Mouse (Mus musculus) midbrain, embryonic 14.5 days (tissue): ENCODE measurements at regions not wholly inside any gene's neighbourhood (a gene's known extent, or its start where the extent isn't known, plus 50 kb on each side); places are given as distances from the start of the nearest gene placed in this dataset.

Experiments
- ATAC-seq: fragments of 200-750 bp; cut with Nextera tagmentation; 2 replicates; pipeline ENCODE4 v1.8.0; 2017; ENCODE audit warnings: moderate number of reproducible peaks, moderate library complexity; ENCODE audit not compliant: low FRiP score, low TSS enrichment
- DNase-seq: peaks from one replicate; pipeline ENCODE4 v3.0.0-alpha.2; 2015
- H3K27ac ChIP-seq: fragments of 300-500 bp; sonication (generic); replicated peaks from 2 replicates; pipeline ENCODE4 v1.5.1; 2014; ENCODE audit warnings: mild to moderate bottlenecking, low read depth, low read length, moderate library complexity
- H3K27me3 ChIP-seq: fragments of 300-500 bp; sonication (generic); 2 replicates; pipeline ENCODE4 v1.6.1; 2014; ENCODE audit warnings: low read length, control low read depth, mixed read lengths; ENCODE audit not compliant: control insufficient read depth, insufficient read depth
- H3K36me3 ChIP-seq: fragments of 300-500 bp; sonication (generic); 2 replicates; pipeline ENCODE4 v1.6.1; 2014; ENCODE audit warnings: low read length, control low read depth; ENCODE audit not compliant: control insufficient read depth, insufficient read depth
- H3K4me1 ChIP-seq: fragments of 300-500 bp; sonication (generic); 2 replicates; pipeline ENCODE4 v1.6.1; 2014; ENCODE audit warnings: mild to moderate bottlenecking, antibody characterized with exemption, low read length, control low read depth; ENCODE audit not compliant: control insufficient read depth, insufficient read depth
- H3K4me2 ChIP-seq: fragments of 300-500 bp; sonication (generic); 2 replicates; pipeline ENCODE4 v1.6.1; 2014; ENCODE audit warnings: mild to moderate bottlenecking, low read length, moderate library complexity
- H3K4me3 ChIP-seq: fragments of 300-500 bp; sonication (generic); replicated peaks from 2 replicates; pipeline ENCODE4 v1.5.1; 2014; ENCODE audit warnings: low read depth, low read length
- H3K9ac ChIP-seq: fragments of 300-500 bp; sonication (generic); replicated peaks from 2 replicates; pipeline ENCODE4 v1.6.1; 2014; ENCODE audit warnings: mild to moderate bottlenecking, low read length, moderate library complexity
- H3K9me3 ChIP-seq: fragments of 300-500 bp; sonication (generic); 2 replicates; pipeline ENCODE4 v1.6.1; 2016; ENCODE audit warnings: low read length, control low read depth, mixed read lengths; ENCODE audit not compliant: control insufficient read depth
- WGBS: fragments of 180-500 bp; shearing (Covaris S2); extraction: QIAGEN DNeasy Blood & Tissue Kit; methylation state at CpG from one replicate; pipeline ENCODE4 v1.1.7; 2014; 5-methylcytosine and 5-hydroxymethylcytosine counted together

GRCm38 (mm10) chr12:38928786-38929351, 149.7 kb downstream of the Etv1 start:
- Histone ChIP-seq H3K36me3 (no peaks in the 10 kb centered on the region), H3K27me3 (no peaks in the 10 kb centered on the region), H3K4me1 (no peaks in the 10 kb centered on the region), H3K9me3 (no peaks in the 10 kb centered on the region), H3K9ac (no peak overlapping the region), H3K4me2 (no peak overlapping the region), H3K4me3 (no peak overlapping the region), H3K27ac (no peak overlapping the region)
- ATAC-seq (peak; percentile 37; the same call in 1 of the 2 replicates), DNase-seq (peak; percentile 30)
- WGBS = 67% methylated on average over 11 of the region's 11 CpGs

DNA sequence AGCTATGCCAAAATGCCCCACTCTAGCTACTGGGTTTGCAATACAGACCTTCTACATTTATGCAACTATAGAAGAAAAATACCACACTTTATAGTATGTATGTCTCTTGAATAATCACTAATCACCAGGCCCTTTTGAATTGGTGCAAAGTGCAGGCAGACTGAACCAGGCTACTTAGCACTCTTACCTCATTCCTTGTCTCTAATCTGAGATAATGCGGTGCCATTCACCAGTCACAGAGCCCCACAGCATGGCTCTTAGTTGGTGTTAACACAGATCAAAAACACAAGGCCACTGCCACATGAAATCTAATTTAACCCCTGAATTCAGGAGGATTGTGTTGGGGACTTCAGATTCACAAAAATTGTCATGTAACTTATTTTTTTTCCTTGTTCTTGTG, 150.5 kb downstream of the Etv1 start:
- Histone ChIP-seq H3K4me2 (no peak overlapping the region), H3K27ac (no peak overlapping the region), H3K4me3 (no peak overlapping the region), H3K4me1 (no peaks in the 10 kb centered on the region), H3K9ac (no peak overlapping the region), H3K9me3 (no peaks in the 10 kb centered on the region), H3K36me3 (no peaks in the 10 kb centered on the region), H3K27me3 (no peaks in the 10 kb centered on the region)
- no peak for ATAC-seq
- 42% methylated on average over 1 of the region's 1 CpGs for WGBS
- no peak for DNase-seq

DNA sequence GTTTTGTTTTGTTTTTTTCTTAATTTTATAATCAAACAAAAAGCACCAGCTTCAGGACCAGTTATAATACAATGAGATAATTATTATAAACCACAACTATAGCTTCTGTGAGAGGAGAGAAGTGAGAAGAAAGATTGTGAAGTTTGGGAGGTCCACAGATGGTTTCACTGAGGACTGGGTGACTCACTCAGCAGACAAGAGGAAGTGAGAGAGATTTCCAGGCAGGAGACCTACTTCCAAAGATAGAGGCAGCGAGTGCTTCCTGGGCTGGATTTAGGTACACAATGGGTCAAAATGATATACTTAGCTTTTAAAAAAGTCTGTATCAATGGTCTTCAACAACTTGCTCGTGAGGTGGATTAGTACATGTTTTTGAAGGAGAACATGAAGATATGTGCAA, 152.6 kb downstream of the Etv1 start:
- Histone ChIP-seq H3K4me2 (no peak overlapping the region), H3K9ac (no peak overlapping the region), H3K4me1 (no peaks in the 10 kb centered on the region), H3K9me3 (no peaks in the 10 kb centered on the region), H3K36me3 (no peaks in the 10 kb centered on the region), H3K27me3 (no peaks in the 10 kb centered on the region), H3K27ac (no peak overlapping the region), H3K4me3 (no peak overlapping the region)
- DNase-seq (no peak), ATAC-seq (no peak)
- WGBS = 93% methylated on average over 2 of the region's 2 CpGs

DNA sequence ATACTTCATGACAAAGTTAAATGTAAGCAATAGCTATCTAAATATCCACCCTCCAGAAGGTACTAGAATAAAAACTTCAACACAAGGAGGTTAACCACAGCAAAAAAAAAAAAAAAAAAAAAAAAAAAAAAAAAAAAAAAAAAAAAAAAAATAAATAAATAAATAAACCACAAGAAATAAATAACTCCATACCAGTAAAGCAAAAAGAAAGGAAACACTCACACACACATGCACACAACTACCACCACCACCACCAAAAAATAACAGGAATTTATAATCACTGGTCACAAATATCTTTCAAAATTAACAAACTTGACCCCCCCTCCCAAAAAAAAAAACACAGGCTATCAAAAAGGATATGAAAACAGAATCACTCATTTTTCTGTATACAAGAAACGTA, 180.4 kb downstream of the Etv1 start:
- DNase-seq = no peak
- Histone ChIP-seq H3K4me3 (no peak overlapping the region), H3K9me3 (no peaks in the 10 kb centered on the region), H3K27me3 (no peaks in the 10 kb centered on the region), H3K27ac (no peak overlapping the region), H3K4me1 (no peaks in the 10 kb centered on the region), H3K4me2 (no peak overlapping the region), H3K9ac (no peak overlapping the region), H3K36me3 (no peaks in the 10 kb centered on the region)
- whole genome bisulfite sequencing = 70% methylated on average over 1 of the region's 1 CpGs
- no peak for ATAC-seq

DNA sequence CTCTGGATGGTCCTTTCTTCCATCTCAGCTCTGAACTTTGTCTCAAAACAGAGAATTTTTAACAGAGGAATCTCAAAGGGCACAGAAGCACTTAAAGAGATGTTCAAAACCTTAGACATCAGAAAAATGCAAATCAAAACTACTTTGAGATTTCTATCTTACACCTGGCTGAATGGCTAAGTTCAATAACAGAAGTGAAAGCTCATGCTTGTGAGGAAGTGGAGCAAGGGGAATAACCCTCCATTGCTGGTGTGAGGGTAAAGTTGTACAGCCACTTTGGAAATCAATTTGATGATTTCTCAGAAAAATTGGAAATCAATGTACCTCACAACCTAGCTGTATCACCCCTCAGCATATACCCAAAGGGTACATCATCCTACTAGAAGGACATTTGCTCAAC, 183.1 kb downstream of the Etv1 start:
- H3K9me3 ChIP-seq = no peaks in the 10 kb centered on the region
- no peak overlapping the region for H3K27ac ChIP-seq
- DNase-seq = no peak
- no peaks in the 10 kb centered on the region for H3K4me1 ChIP-seq
- no peak overlapping the region for H3K4me2 ChIP-seq
- no peak for ATAC-seq
- H3K4me3 ChIP-seq = no peak overlapping the region
- no peaks in the 10 kb centered on the region for H3K27me3 ChIP-seq
- no peak overlapping the region for H3K9ac ChIP-seq
- no peaks in the 10 kb centered on the region for H3K36me3 ChIP-seq

DNA sequence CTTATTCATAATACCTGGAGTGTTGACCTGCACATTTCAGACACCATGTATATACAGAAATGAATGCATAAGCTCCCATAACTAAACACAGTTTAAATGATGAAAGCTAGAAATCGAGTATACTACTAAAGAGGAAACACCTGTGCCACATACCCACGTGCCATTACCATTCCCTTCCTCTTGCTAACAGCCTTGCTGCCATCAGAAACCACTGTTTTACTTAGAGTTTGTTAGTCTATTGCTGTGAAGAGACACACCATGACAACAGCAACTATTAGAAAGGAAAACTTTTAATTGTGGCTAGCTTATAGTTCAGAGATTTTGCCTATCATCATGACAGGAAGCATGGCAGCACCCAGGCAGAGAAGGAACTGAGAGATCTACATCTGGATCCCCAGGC, 191.2 kb downstream of the Etv1 start:
- no peak overlapping the region for H3K4me3 ChIP-seq
- H3K9me3 ChIP-seq = no peaks in the 10 kb centered on the region
- DNase-seq (no peak), ATAC-seq (no peak)
- no peak overlapping the region for H3K4me2 ChIP-seq
- H3K27ac ChIP-seq = no peak overlapping the region
- H3K9ac ChIP-seq = no peak overlapping the region
- H3K36me3 ChIP-seq = no peaks in the 10 kb centered on the region
- WGBS = 61% methylated on average over 2 of the region's 2 CpGs
- H3K27me3 ChIP-seq = no peaks in the 10 kb centered on the region
- no peaks in the 10 kb centered on the region for H3K4me1 ChIP-seq

- Histone ChIP-seq H3K27me3 (no peaks in the 10 kb centered on the region), H3K9ac (no peak overlapping the region), H3K27ac (no peak overlapping the region), H3K9me3 (no peaks in the 10 kb centered on the region), H3K4me1 (no peaks in the 10 kb centered on the region), H3K4me3 (no peak overlapping the region), H3K4me2 (no peak overlapping the region), H3K36me3 (no peaks in the 10 kb centered on the region)
- DNase-seq (no peak), ATAC-seq (no peak)
- 94% methylated on average over 3 of the region's 3 CpGs for WGBS
Observed at GRCm38 (mm10) chr12:38972205-38972604, 193.0 kb downstream of the Etv1 start.

DNA sequence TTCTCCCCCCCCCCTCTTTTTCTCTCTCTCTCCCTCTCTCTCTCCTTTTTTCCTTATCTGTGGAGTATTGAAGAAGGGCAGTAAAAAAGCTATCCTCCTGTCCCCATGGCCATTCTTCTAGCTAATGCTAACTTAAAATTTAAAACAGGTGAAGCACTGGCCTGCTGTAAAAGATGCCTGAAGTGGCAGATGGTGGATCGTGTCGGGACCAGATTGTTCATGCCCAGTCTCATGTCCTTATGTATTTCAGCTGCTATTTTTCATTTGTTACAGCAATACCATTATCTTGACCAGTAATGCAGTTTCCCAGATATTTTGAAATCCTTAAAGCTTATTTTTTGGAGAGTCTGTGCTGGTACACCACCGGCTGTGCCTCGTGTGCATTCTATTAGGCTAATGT, 196.3 kb downstream of the Etv1 start:
- no peak overlapping the region for H3K9ac ChIP-seq
- no peaks in the 10 kb centered on the region for H3K36me3 ChIP-seq
- no peak overlapping the region for H3K4me3 ChIP-seq
- no peak for ATAC-seq
- WGBS = 91% methylated on average over 4 of the region's 4 CpGs
- no peak overlapping the region for H3K27ac ChIP-seq
- no peaks in the 10 kb centered on the region for H3K27me3 ChIP-seq
- H3K4me1 ChIP-seq = no peaks in the 10 kb centered on the region
- no peaks in the 10 kb centered on the region for H3K9me3 ChIP-seq
- DNase-seq = no peak
- H3K4me2 ChIP-seq = no peak overlapping the region

GRCm38 (mm10) chr12:38982423-38982822, 203.2 kb downstream of the Etv1 start:
- H3K9me3 ChIP-seq = no peaks in the 10 kb centered on the region
- no peak overlapping the region for H3K4me2 ChIP-seq
- no peaks in the 10 kb centered on the region for H3K36me3 ChIP-seq
- H3K9ac ChIP-seq = no peak overlapping the region
- no peaks in the 10 kb centered on the region for H3K27me3 ChIP-seq
- H3K4me1 ChIP-seq = no peaks in the 10 kb centered on the region
- ATAC-seq = no peak
- no peak overlapping the region for H3K4me3 ChIP-seq
- DNase-seq = no peak
- no peak overlapping the region for H3K27ac ChIP-seq
